Mouse (Mus musculus) megakaryocyte-erythroid progenitor cell, adult 5-6 weeks (primary cell): ENCODE data around the gene Ttc28. TPM values are rescaled to one million over a fixed set of nuclear protein-coding genes. Genes with fewer than 3 reads are reported as not detected.

Experiments used
- ATAC-seq: replicated peaks from 2 replicates; pipeline ENCODE4 v1.8.0; 2016; ENCODE audit warnings: mild to moderate bottlenecking, inconsistent platforms; ENCODE audit not compliant: severe bottlenecking, poor library complexity, low FRiP score, low TSS enrichment
- total RNA-seq, 2 experiments: library from RNA; stranded (forward) in 1 of 2; stranded (reverse) in 1 of 2; fragments of 200-1000, 215-1000 nt in 1 of 2; fragments of >200 nt in 1 of 2; fragmentation: Nextera tagmentation in 1 of 2; gene quantifications; 2 replicates each; pipeline ENCODE4 v1.2.3; 2014 to 2017

The Ttc28 gene
- total RNA-seq, 2 experiments from 2014 or later = 0.70 to 5.4 TPM

GRCm38 (mm10) chr5:111032687-111033295 lies 153.2 kb downstream of the Ttc28 start:
- ATAC-seq = no peak

DNA sequence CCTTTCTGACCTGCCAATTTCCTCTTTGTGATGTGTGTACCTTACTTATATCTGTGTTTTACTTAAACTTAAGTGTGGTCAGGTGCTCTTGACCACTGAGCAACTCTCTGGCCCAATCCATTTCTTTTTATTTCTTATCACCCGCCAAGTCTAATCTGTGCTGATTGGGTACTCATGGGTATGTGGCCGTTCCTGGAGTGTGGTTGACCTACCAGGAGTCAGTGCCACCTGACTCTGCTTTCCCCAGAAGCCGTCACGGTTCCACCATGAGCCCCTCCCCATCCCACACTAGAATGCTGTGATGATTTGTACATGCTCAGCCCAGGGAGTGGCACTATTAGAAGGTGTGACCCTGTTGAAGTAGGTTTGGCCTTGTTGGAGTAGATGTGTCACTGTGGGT lies 153.9 kb downstream of the Ttc28 start:
- no peak for ATAC-seq

DNA sequence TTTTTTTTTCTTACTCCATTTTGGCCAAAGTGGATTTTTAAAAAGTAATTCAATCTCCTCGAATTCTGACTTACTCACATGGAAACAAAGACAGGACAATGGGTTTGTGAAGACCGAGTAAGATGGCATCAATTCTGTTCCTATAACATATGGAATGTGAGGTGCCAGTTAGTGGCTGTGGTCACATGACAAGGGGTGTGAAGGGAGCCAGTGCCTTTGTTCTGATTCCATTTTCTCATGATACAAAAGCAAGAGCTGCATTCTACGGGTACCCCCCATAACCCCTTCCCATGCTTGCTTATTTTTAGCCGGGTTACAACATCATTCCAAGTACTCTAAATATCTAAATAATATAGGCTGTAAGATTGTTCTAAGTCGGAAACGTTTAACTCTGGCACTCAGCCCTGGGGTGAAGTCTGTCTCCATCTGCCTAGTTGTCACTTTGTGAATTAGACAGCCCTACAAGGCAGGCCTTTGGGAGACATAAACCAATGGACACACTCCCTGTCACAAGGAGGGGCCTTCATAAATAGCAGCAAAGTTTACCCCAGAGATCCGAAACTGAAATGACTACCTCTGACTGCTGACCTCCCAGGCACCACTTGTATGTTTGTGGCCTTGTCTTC lies 157.6 kb downstream of the Ttc28 start:
- no peak for ATAC-seq

GRCm38 (mm10) chr5:111039771-111040170 lies 160.2 kb downstream of the Ttc28 start:
- ATAC-seq = no peak

DNA sequence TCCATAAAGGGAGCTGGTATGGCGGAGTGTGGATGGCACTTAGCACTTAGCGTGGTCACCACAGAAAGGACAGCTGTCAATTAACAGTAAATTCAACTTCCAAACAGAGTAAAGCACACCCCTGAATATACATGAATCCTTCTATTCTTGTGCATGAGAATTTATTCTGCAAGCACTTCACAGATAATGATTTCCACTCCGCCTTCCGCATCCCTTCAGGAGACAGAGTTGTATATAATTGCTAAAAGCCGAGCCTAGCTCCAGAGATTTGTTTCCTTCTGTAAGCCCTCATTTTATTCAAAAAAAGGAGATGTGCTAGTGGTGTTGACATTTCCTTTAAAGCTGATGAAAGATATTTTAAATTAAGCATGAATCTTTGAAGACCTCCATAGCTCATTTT lies 162.3 kb downstream of the Ttc28 start:
- ATAC-seq = no peak

GRCm38 (mm10) chr5:111044193-111044592 lies 164.6 kb downstream of the Ttc28 start:
- ATAC-seq = no peak

- no peak for ATAC-seq
Measured at GRCm38 (mm10) chr5:111046359-111046758, 166.8 kb downstream of the Ttc28 start.

- ATAC-seq = no peak
Measured at GRCm38 (mm10) chr5:111046841-111047476, 167.4 kb downstream of the Ttc28 start.

DNA sequence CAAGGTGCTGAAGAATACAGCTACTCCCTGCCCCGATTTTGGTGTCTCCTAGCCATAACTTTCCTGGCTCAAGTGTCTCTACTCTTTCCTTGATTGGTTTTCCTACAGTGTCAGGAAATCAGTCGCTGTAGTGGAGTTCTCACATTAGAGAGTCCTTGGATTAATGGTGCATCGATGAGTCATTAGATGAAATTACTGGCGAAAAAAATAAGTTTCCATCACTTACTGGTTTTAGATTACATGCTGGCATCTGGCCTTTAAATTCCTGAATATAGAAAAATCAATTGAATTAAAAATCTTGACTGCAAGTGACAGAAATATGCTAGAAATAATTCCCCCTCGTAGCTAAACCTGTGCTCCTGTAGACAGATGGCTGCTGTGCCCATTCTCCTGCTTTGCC lies 168.4 kb downstream of the Ttc28 start:
- no peak for ATAC-seq

DNA sequence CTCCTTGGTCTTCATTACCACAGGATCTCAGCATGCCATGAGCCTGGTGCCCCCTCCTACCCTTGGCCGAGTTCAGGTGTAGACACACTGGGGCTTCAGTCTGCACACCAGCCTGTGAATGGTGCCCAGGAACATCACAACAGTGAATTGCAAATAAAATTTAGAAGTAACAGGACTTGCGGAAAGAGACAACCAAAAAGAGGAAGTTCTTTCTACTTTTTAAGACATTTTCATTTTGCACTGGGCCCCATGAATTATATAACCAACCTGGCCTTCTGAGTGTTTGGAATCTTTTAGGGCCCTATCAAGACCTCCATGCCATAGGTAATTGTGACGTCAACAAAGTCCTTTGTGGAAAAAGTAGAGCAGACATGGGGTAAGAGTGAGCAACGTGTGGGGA lies 170.0 kb downstream of the Ttc28 start:
- ATAC-seq = no peak

- ATAC-seq = no peak
Measured at GRCm38 (mm10) chr5:111050135-111050534, 170.5 kb downstream of the Ttc28 start.

GRCm38 (mm10) chr5:111054380-111054779 lies 174.8 kb downstream of the Ttc28 start:
- no peak for ATAC-seq

DNA sequence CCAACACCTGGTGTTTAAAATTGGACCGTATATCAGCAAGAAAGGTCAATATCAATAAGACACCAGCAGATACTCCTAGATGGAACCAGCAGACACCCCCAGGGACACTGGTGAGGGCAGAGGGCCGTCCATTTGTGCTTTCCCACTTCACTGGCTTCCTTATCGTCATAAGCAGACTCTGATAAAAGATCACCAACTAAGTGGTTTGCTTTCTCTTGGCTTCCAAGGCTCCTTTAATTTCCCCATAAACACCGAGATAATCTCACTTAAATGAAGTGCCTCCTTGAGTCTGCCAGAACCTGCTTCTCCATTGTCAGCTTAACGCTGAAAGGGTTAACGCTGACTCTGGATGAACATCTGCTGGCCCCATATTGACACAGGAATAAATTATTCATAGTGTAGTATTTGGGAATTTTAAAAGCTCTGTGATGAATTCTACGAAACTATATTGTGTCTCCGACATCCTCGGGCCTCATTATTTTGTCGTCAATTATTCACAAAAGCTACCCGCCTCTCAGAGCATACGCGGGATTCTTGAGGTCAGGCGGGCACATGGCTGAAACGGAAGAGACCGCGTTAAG lies 175.3 kb downstream of the Ttc28 start:
- ATAC-seq = no peak

- ATAC-seq = no peak
Measured at GRCm38 (mm10) chr5:111055507-111055906, 175.9 kb downstream of the Ttc28 start.

DNA sequence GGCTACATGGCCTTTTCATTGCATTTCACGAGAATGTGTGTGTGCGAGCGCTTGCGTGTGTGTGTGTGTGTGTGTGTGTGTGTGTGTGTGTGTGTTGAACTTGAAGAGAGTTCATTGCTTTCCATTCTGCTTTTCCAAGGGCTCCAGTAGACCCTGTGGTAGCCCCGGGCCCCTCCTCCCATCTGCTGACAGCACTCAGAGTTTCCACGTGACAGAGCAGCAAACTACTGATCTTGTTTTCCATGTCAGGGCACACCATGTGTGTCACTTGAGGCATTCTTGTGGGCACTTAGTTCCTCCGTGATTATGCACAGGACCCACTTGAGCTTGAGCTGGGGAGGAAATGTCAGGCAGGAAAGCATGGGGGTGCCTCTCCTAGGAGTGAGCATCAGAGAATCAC lies 177.5 kb downstream of the Ttc28 start:
- no peak for ATAC-seq

DNA sequence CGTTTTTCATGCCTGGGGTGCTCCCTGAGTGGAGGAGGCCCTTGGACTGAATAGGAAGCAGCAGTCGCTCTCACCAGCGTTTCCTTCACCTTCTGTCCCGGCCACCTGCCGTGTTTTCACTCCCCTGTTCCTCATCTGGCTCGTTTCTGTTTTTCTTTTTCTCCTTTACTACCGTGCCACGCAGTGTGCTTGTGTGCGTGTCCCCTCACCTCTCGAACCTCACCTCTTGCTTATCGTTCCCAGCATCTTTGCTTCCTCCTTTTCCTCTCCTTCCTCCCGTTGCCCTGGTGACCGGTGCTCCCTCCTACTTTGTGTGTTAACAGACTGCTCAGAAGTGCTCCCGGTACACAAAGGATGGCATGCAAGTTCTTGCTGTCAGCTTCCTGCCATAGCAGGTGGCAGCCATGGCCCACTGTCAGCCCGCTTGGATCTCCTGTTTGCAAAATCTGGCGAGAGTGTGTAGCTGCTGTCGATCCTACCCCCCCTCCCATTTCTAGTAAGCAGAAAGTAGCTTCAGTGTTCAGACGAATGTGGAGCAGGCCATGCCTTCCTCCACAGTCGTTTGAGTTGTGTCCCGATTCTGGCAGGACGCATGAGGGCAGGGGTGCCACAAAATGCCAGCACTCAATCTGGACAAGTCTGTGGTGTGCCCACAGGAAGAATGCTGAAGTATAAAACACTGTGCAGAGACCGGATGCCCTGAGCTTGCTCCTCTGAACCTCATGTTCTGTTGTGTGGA lies 179.0 kb downstream of the Ttc28 start:
- no peak for ATAC-seq

DNA sequence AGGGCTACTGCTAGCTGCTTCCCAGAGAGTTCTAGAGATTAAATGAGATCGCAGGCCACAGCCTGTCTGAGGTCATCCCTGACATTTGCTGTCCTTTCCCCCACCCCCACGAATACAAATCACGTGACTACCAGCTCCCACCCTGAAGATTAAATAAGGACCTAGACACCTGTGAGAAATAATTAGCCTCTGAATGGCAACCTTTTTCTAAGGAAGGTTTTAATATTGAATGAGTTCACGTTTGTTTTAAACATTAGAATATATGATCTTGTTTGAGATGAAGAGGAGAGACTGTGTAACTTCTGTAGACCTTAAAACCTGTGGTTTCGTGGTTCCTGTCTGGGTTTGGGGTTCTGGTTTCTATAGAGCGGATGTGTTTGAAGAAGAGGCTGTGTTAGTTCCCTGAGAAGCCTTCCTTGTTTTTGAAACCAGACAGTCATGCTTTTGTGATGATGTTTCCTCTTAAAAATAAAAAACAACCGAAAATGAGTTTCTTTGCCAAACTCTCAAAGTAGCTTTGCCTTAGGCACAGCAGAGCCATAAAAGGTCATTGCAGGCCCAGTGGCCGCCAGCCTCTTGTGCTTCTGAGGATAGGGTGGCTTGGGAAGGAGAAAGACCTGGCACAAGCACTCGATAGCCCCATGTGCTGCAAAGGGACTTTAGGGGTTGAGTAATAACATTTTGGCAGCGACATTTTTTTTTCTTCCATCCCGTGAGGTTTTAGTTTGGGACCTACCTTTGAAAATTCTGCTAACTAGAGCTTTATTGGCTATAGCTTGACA lies 179.7 kb downstream of the Ttc28 start:
- no peak for ATAC-seq

GRCm38 (mm10) chr5:111060246-111060745 lies 180.7 kb downstream of the Ttc28 start:
- ATAC-seq = no peak

DNA sequence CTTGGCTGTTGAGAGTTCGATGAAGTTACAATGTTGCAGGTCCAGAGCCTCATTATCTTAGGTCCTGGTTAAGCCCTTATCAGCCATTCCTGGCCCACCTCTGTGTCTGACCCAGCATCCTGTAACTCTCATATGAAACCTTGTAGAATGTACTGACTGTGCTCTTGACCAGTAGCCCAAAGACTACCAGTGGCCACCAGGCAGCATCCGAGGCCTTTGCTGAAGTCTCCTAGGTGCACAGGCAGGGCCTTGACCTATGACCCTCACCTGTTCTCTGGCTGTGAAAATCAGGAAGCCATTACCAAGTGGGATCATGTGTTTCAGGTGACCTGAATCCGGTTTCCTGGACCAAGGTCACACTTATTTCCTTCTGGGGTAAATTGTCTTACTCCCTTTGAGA lies 183.6 kb downstream of the Ttc28 start:
- ATAC-seq = no peak
